8 mouse cellular contexts compared by ENCODE assay signal in genomic region chr13:6532683-6533082, GRCm38 (mm10). TPM values are rescaled to one million over a fixed set of nuclear protein-coding genes. Genes with fewer than 3 reads are reported as not detected.
A peak's percentile ranks its signal among the peaks of the same experiment; 100 is the strongest.
DNase-seq lines count a peak whose midpoint lies in the region; ATAC-seq and TF ChIP-seq lines count a peak whose summit lies in the region.

No protein-coding gene starts in this region.

- H3K4me1 ChIP-seq in kidney, embryonic 14.5 days (ENCODE audit: control insufficient read depth, insufficient read depth, low read length): no peaks in the 10 kb centered on the region
- no peaks in the 10 kb centered on the region for H3K4me1 ChIP-seq in ES-Bruce4 (ENCODE audit: control insufficient read depth, insufficient read depth, low read length)
- no peaks in the 10 kb centered on the region for H3K4me1 ChIP-seq in lung, postnatal 0 days (ENCODE audit: insufficient read depth, low read depth, low read length)
- H3K4me1 ChIP-seq in midbrain, embryonic 11.5 days (ENCODE audit: control insufficient read depth, insufficient read depth, low read length): no peaks in the 10 kb centered on the region

- WGBS in kidney, embryonic 14.5 days: 88% methylated on average over 1 of the region's 1 CpGs
- 75% methylated on average over 1 of the region's 1 CpGs for WGBS in lung, postnatal 0 days
- 89% methylated on average over 1 of the region's 1 CpGs for WGBS in midbrain, embryonic 11.5 days

- no peaks in the 10 kb centered on the region for H3K9me3 ChIP-seq in kidney, embryonic 14.5 days (ENCODE audit: control insufficient read depth, low read length)
- no peaks in the 10 kb centered on the region; the same call in 1 of the 2 replicates for H3K9me3 ChIP-seq in ES-Bruce4 (replicated peaks; ENCODE audit: control insufficient read depth, insufficient read depth, low read length, poor library complexity, severe bottlenecking)
- no peaks in the 10 kb centered on the region for H3K9me3 ChIP-seq in lung, postnatal 0 days (ENCODE audit: low read length)
- no peaks in the 10 kb centered on the region for H3K9me3 ChIP-seq in midbrain, embryonic 11.5 days (ENCODE audit: control insufficient read depth, low read length)

- TF ChIP-seq POLR2A in ES-Bruce4 (IDR thresholded peaks at IDR 0.05; ENCODE audit: insufficient read depth, low read length): no peak

- no peaks in the 10 kb centered on the region for H3K36me3 ChIP-seq in kidney, embryonic 14.5 days (ENCODE audit: control insufficient read depth, insufficient read depth, low read length)
- no peaks in the 10 kb centered on the region for H3K36me3 ChIP-seq in ES-Bruce4 (ENCODE audit: control insufficient read depth, insufficient read depth, low read length, poor library complexity, severe bottlenecking)
- no peaks in the 10 kb centered on the region for H3K36me3 ChIP-seq in lung, postnatal 0 days (ENCODE audit: insufficient read depth, low read length)
- H3K36me3 ChIP-seq in midbrain, embryonic 11.5 days (ENCODE audit: control insufficient read depth, insufficient read depth, low read length): no peaks in the 10 kb centered on the region

- TF ChIP-seq EP300 in ES-Bruce4 (IDR thresholded peaks at IDR 0.05; ENCODE audit: insufficient read depth, low read depth, low read length): no peak
- TF ChIP-seq EP300 in lung, postnatal 0 days (IDR thresholded peaks at IDR 0.05): no peak

- no peak overlapping the region for H3K4me3 ChIP-seq in kidney, embryonic 14.5 days (ENCODE audit: low read length)
- H3K4me3 ChIP-seq in ES-Bruce4 (ENCODE audit: low read depth, low read length): no peak overlapping the region
- no peak overlapping the region for H3K4me3 ChIP-seq in lung, postnatal 0 days (ENCODE audit: low read depth, low read length)
- no peak overlapping the region for H3K4me3 ChIP-seq in midbrain, embryonic 11.5 days (ENCODE audit: low read depth, low read length)

- no peak overlapping the region for H3K4me2 ChIP-seq in kidney, embryonic 14.5 days (replicated peaks; ENCODE audit: low read depth, low read length)
- no peak overlapping the region for H3K4me2 ChIP-seq in lung, postnatal 0 days (replicated peaks; ENCODE audit: low read depth, low read length)
- H3K4me2 ChIP-seq in midbrain, embryonic 11.5 days: no peak overlapping the region

- H3K27me3 ChIP-seq in kidney, embryonic 14.5 days (ENCODE audit: control insufficient read depth, insufficient read depth, low read length): no peaks in the 10 kb centered on the region
- H3K27me3 ChIP-seq in ES-Bruce4 (ENCODE audit: control insufficient read depth, insufficient read depth, low read length, poor library complexity, severe bottlenecking): no peaks in the 10 kb centered on the region
- H3K27me3 ChIP-seq in lung, postnatal 0 days (replicated peaks; ENCODE audit: insufficient read depth, low read length): no peaks in the 10 kb centered on the region
- H3K27me3 ChIP-seq in midbrain, embryonic 11.5 days (ENCODE audit: control insufficient read depth, insufficient read depth, low read length): no peaks in the 10 kb centered on the region

- TF ChIP-seq CTCF in ES-Bruce4 (IDR thresholded peaks at IDR 0.05; ENCODE audit: low read depth, low read length): peak; percentile 40
- peak; percentile 60 for TF ChIP-seq CTCF in lung, postnatal 0 days (IDR thresholded peaks at IDR 0.05)

- H3K27ac ChIP-seq in kidney, embryonic 14.5 days (ENCODE audit: low read depth, low read length): no peak overlapping the region
- H3K27ac ChIP-seq in ES-Bruce4 (ENCODE audit: insufficient read depth, low read length): no peak overlapping the region
- no peak overlapping the region for H3K27ac ChIP-seq in lung, postnatal 0 days (ENCODE audit: low read length)
- no peak overlapping the region for H3K27ac ChIP-seq in midbrain, embryonic 11.5 days (ENCODE audit: low read depth, low read length)

- peak; percentile 49 for DNase-seq in kidney, adult 18-20 months
- peak; percentile 65 for DNase-seq in cerebellum, postnatal 10 days
- no peak for DNase-seq in lung, postnatal 0 days (ENCODE audit: low spot score)
- DNase-seq in frontal cortex, adult 2 months (ENCODE audit: extremely low spot score in 1 of 2, low spot score in 1 of 2): no peak
- no peak for DNase-seq in spleen, adult 12 weeks (ENCODE audit: low spot score)
- no peak for DNase-seq in midbrain, embryonic 11.5 days (ENCODE audit: low spot score, missing footprints)

- no peak for ATAC-seq in kidney, embryonic 14.5 days (ENCODE audit: low FRiP score, low TSS enrichment)
- no peak; the same call in 1 of the 2 replicates for ATAC-seq in lung, postnatal 0 days
- ATAC-seq in midbrain, embryonic 11.5 days (ENCODE audit: low FRiP score): no peak

- H3K9ac ChIP-seq in kidney, embryonic 14.5 days (ENCODE audit: low read depth, low read length): no peak overlapping the region
- H3K9ac ChIP-seq in ES-Bruce4 (ENCODE audit: low read depth, poor library complexity, severe bottlenecking): no peak overlapping the region
- H3K9ac ChIP-seq in lung, postnatal 0 days (replicated peaks; ENCODE audit: low read depth): no peak overlapping the region
- no peak overlapping the region for H3K9ac ChIP-seq in midbrain, embryonic 11.5 days (ENCODE audit: low read length)

RNA-seq across cellular contexts. Expression of gene Pitrm1, which starts 15.3 kb away (rescaled TPM):
- polyA plus RNA-seq in kidney, embryonic 14.5 days (2014; fragmentation: Nextera tagmentation; extraction: Ambion mirVana): 92.8 and 142 TPM in 2 replicates
- 110 and 115 TPM in 2 replicates for polyA plus RNA-seq in ES-Bruce4 (2011; ENCODE audit: insufficient read depth, insufficient read length, low read depth, missing spikeins)
- polyA plus RNA-seq in lung, postnatal 0 days (2015; fragmentation: Nextera tagmentation; extraction: Ambion mirVana): 22.2 TPM in 2 replicates
- polyA plus RNA-seq in frontal cortex, adult 2 months (2012; rRNA removed): 44.7 and 49.0 TPM in 2 replicates
- 98.7 and 109 TPM in 2 replicates for polyA plus RNA-seq in midbrain, embryonic 11.5 days (2014; fragmentation: Nextera tagmentation; extraction: Ambion mirVana)

Comparison
In these comparisons a context has a peak if more than half of its experiments do, and no peak if none do; other contexts are left out.
1. DNase-seq: peak in kidney, adult 18-20 months (single experiment) and cerebellum, postnatal 10 days (2 of 2); none in lung, postnatal 0 days (single experiment), frontal cortex, adult 2 months (0 of 2), spleen, adult 12 weeks (single experiment) and midbrain, embryonic 11.5 days (single experiment).